Mouse (Mus musculus): ENCODE results near the gene Vwa1. TPM values are rescaled to one million over a fixed set of nuclear protein-coding genes. Genes with fewer than 3 reads are reported as not detected.

Gene Vwa1
- polyA plus RNA-seq, 1 experiment from 2014 or later, result 11.3 TPM

- Histone ChIP-seq H3K27me3 (ENCODE audit: poor library complexity, severe bottlenecking) (peaks cover 61% of the 10 kb centered on the region), H3K4me1 (peaks cover 44% of the 10 kb centered on the region), H3K4me3 (peak overlapping the region; percentile 52), H3K27ac (peak overlapping the region; percentile 72), H3K9me3 (no peaks in the 10 kb centered on the region), H3K36me3 (replicated peaks) (no peaks in the 10 kb centered on the region)
- DNase-seq (ENCODE audit: extremely low spot score, low spot score), result no peak
- 63% methylated on average over 9 of the region's 9 CpGs for WGBS
These were observed 658 bp upstream of the Vwa1 start for GRCm38 (mm10) chr4:155774971-155775740.

DNA sequence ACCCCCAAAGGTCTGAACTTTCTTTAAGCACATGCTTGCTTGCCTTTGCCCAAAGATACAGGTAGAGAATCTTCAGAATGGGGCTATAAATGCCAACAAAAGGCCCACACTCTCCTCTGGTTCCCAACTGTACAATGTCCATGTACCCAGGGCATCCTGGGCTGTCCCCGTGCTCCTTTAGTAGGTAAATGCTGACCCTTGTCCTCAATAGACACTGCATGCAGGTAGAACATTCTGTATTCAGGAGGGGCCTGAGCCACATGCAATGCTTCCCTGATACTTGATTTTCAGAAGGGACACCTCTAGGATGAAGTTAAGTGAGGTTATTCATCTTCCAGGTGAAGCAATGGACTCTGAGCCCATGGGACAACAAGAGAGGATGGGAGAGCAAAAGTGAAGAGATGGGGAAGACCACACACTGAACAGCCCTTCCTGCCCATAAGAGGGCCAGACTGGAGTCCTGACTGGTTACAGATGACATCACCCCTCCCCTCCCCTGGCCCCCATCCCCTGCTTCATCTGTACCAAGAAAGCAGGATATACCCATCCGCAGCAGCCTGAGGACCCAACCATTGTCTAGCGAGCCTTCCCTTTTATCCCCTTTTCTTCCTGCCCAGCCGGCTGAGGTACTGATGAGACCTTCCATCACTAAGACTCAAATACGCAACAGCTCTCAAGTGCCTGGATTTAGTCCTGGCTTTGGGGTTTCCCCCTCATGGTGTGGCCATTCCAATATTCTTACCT lies 991 bp downstream of the Vwa1 start:
- DNase-seq (ENCODE audit: extremely low spot score, low spot score), result no peak
- Histone ChIP-seq H3K27ac (no peak overlapping the region), H3K4me1 (peaks cover 60% of the 10 kb centered on the region), H3K4me3 (peak overlapping the region; percentile 52), H3K27me3 (ENCODE audit: poor library complexity, severe bottlenecking) (peaks cover 57% of the 10 kb centered on the region), H3K9me3 (no peaks in the 10 kb centered on the region), H3K36me3 (replicated peaks) (no peaks in the 10 kb centered on the region)
- WGBS, result 48% methylated on average over 5 of the region's 5 CpGs

- 90% methylated on average over 13 of the region's 13 CpGs for WGBS
- Histone ChIP-seq H3K27ac (no peak overlapping the region), H3K9me3 (no peaks in the 10 kb centered on the region), H3K4me3 (no peak overlapping the region), H3K36me3 (replicated peaks) (no peaks in the 10 kb centered on the region), H3K27me3 (ENCODE audit: poor library complexity, severe bottlenecking) (peaks cover 57% of the 10 kb centered on the region), H3K4me1 (peaks cover 59% of the 10 kb centered on the region)
- DNase-seq (ENCODE audit: extremely low spot score, low spot score), result no peak
These were observed 1.7 kb downstream of the Vwa1 start for GRCm38 (mm10) chr4:155772786-155773185.

- no peak overlapping the region for H3K27ac ChIP-seq
- H3K4me3 ChIP-seq, result no peak overlapping the region
- H3K9me3 ChIP-seq, result no peaks in the 10 kb centered on the region
- peaks cover 57% of the 10 kb centered on the region for H3K27me3 ChIP-seq (ENCODE audit: poor library complexity, severe bottlenecking)
- 91% methylated on average over 2 of the region's 2 CpGs for WGBS
- H3K4me1 ChIP-seq, result peaks cover 49% of the 10 kb centered on the region
- H3K36me3 ChIP-seq (replicated peaks), result no peaks in the 10 kb centered on the region
- no peak for DNase-seq (ENCODE audit: extremely low spot score, low spot score)
These were observed 2.8 kb downstream of the Vwa1 start for GRCm38 (mm10) chr4:155771706-155772105.

- no peak for DNase-seq (ENCODE audit: extremely low spot score, low spot score)
- Histone ChIP-seq H3K36me3 (replicated peaks) (no peaks in the 10 kb centered on the region), H3K4me1 (peaks cover 43% of the 10 kb centered on the region), H3K4me3 (peak overlapping the region; percentile 67), H3K27me3 (ENCODE audit: poor library complexity, severe bottlenecking) (peaks cover 52% of the 10 kb centered on the region), H3K9me3 (no peaks in the 10 kb centered on the region), H3K27ac (peak overlapping the region; percentile 96)
- 46% methylated on average over 24 of the region's 24 CpGs for WGBS
These were observed 3.9 kb downstream of the Vwa1 start for GRCm38 (mm10) chr4:155770626-155771025.

GRCm38 (mm10) chr4:155769880-155770512 lies 4.5 kb downstream of the Vwa1 start:
- Histone ChIP-seq H3K4me3 (peak overlapping the region; percentile 67), H3K4me1 (peaks cover 38% of the 10 kb centered on the region), H3K36me3 (replicated peaks) (no peaks in the 10 kb centered on the region), H3K9me3 (no peaks in the 10 kb centered on the region), H3K27ac (peak overlapping the region; percentile 96), H3K27me3 (ENCODE audit: poor library complexity, severe bottlenecking) (peaks cover 46% of the 10 kb centered on the region)
- WGBS, result under 1% methylated on average over 39 of the region's 39 CpGs
- peak; percentile 90 for DNase-seq (ENCODE audit: extremely low spot score, low spot score)

DNA sequence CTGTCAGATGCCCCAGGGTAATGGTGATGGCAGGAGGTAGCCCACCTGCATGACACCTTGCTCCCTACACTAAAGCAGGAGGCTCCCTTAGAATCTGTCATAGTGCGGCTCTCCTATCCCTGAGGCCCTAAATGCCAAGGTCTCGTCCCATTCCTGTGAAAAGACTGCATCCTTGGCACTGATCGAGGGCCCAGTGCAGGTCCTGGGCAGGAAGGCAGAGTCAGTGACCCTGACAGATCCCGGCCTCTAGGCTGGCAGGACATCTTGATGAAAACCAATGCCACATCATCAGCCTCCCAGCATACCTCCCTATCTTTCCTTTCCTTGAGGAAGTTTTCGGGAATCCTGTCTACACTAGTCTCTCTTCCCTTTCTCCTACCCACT lies 5.0 kb downstream of the Vwa1 start:
- H3K36me3 ChIP-seq (replicated peaks), result no peaks in the 10 kb centered on the region
- H3K4me1 ChIP-seq, result peaks cover 33% of the 10 kb centered on the region
- no peaks in the 10 kb centered on the region for H3K9me3 ChIP-seq
- DNase-seq (ENCODE audit: extremely low spot score, low spot score), result no peak
- H3K27ac ChIP-seq, result peak overlapping the region; percentile 96
- H3K27me3 ChIP-seq (ENCODE audit: poor library complexity, severe bottlenecking), result peaks cover 41% of the 10 kb centered on the region
- peak overlapping the region; percentile 67 for H3K4me3 ChIP-seq
- 68% methylated on average over 5 of the region's 5 CpGs for WGBS

- H3K27ac ChIP-seq, result no peak overlapping the region
These were observed 12.1 kb downstream of the Vwa1 start for GRCm38 (mm10) chr4:155762357-155762756.

DNA sequence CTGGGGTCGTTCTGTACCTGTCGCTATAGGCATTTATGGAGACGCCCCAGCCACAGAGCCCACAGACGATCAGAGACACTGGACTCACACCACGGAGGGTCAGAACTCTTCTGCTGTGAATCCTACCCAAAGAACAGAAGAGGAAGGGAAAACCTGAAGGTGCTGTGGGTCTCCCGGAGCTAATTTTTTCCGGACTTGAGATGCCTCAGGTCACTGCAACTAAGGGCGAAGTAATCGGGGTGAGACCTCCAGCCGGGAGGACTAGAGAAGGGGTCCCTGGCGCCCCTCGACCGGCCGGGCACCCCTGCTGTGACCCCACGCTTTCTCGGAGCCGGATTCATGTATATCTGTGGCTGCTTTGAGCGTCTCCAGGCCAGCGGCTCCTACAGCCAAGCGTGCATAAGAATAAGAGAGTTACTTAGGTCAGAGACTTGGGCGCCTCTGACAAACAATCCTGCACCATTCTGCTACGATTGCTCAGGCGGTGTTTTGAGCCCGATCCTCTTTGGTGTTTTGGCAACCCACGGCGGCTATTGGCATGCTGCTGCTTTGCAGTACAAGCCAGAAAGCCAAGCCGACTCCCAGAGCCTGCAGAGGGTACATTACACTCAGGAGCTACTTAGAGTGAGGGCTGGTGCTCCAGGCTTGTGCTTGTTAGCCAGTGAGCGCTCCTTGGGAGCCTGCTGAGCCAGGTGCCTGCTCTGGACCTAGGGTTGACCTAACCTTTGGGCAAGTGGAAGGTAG lies 13.0 kb downstream of the Vwa1 start:
- WGBS, result 3% methylated on average over 28 of the region's 28 CpGs
- DNase-seq (ENCODE audit: extremely low spot score, low spot score), result no peak
- peak overlapping the region; percentile 82 for H3K27ac ChIP-seq

More at GRCm38 (mm10) chr4:155762357-155762756, 12.1 kb downstream of the Vwa1 start:
- Histone ChIP-seq H3K4me1 (peaks cover 35% of the 10 kb centered on the region), H3K27me3 (ENCODE audit: poor library complexity, severe bottlenecking) (no peaks in the 10 kb centered on the region), H3K9me3 (no peaks in the 10 kb centered on the region), H3K4me3 (peak overlapping the region; percentile 81; the same call in 1 of the 2 replicates), H3K36me3 (replicated peaks) (peaks cover 14% of the 10 kb centered on the region)
- no peak for DNase-seq (ENCODE audit: extremely low spot score, low spot score)
- WGBS, result 91% methylated on average over 3 of the region's 3 CpGs

DNA sequence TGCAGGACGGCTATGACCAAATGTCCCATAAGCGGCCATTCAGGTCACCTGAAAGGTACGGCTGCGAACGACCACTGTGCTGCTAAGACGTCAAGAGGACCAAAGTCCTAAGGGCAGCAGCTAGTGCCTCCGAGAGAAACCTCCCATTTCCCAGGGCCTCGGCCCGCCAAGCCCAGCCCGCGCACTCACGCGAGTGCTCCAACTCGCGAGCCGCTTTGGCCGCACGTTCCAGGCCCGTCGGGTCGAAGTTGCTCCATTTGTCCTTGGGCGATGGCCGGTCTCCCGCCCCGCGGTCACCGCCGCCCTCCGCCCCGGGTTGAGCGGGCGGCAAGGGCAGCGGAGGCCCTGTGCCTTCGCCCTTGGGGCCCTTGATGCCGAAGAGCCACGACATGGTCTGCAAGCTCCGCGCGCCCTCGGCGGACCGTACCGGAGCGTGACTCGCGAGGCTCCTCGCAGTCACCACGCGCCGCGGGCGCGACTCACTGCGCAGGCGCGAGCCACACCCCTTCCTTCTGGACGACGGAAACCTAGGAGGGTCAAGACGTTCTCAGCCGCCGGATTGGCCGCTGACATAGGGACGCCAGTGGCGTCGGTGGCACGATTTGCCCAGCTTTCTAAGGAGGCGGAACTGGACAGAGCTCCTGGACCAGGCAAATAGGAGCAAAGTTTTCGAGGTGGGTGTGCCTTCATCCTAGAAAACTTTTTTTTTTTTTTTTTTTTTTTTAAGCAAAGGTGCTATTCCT lies 13.7 kb downstream of the Vwa1 start, which contains the start of gene Atad3a:
TSS of gene Atad3a (minus strand) at position 481 of the 743 bp plus-strand sequence.
- under 1% methylated on average over 68 of the region's 68 CpGs for WGBS
- Histone ChIP-seq H3K27me3 (ENCODE audit: poor library complexity, severe bottlenecking) (no peaks in the 10 kb centered on the region), H3K4me1 (peaks cover 35% of the 10 kb centered on the region), H3K4me3 (peak within 1 kb of the TSS; percentile 81), H3K27ac (peak within 1 kb of the TSS; percentile 88), H3K36me3 (replicated peaks) (peaks cover 30% of the 10 kb centered on the region), H3K9me3 (no peaks in the 10 kb centered on the region)
- peak; percentile 96 for DNase-seq (ENCODE audit: extremely low spot score, low spot score)

More for the DNA sequence above, 13.0 kb downstream of the Vwa1 start:
- peaks cover 23% of the 10 kb centered on the region for H3K36me3 ChIP-seq (replicated peaks)
- peak overlapping the region; percentile 81 for H3K4me3 ChIP-seq
- H3K27me3 ChIP-seq (ENCODE audit: poor library complexity, severe bottlenecking), result no peaks in the 10 kb centered on the region
- no peaks in the 10 kb centered on the region for H3K9me3 ChIP-seq
- H3K4me1 ChIP-seq, result peaks cover 35% of the 10 kb centered on the region

DNA sequence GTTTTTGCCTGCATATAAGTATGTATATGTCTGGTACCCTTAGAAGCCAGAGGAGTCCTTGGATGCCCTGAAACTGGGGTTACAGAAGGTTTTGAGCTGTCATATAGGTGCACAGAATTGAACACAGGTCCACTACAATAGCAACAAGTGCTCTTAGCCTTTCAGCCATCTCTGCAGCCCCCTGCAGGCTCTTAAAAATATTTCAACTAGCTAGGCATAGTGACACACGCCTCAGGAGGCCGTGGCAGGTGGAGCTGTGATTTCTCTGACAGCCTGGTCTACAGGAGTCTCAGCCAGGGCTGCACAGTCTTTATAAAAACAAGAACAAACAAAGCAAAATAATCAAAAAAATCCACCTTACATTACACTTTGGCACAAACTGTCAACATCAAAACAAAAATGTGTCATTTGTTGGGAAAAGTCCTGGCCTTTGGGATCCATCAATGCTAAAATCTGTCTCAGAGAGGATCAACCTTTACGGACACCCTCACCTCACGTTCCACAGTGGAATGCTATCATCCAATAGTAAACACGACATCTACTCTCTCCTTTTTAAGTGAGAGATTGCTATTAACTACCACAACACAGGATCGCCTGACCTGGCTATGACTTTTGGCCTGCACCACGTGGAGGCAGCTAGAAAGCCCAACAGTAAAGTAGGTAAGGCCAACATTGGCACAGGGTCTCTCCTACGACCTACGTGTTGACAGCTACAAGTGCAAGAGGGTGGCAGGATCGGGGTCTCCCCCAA lies 14.5 kb downstream of the Vwa1 start:
- DNase-seq (ENCODE audit: extremely low spot score, low spot score), result no peak
- Histone ChIP-seq H3K4me3 (peak overlapping the region; percentile 81), H3K36me3 (replicated peaks) (peaks cover 37% of the 10 kb centered on the region), H3K4me1 (peaks cover 35% of the 10 kb centered on the region), H3K27me3 (ENCODE audit: poor library complexity, severe bottlenecking) (no peaks in the 10 kb centered on the region), H3K9me3 (no peaks in the 10 kb centered on the region), H3K27ac (peak overlapping the region; percentile 88)
- 4% methylated on average over 10 of the region's 10 CpGs for WGBS
